Mouse (Mus musculus) thymus, postnatal 25 days (tissue): ENCODE data around the gene Rsph9.

ENCODE experiments used
- DNase-seq: peaks from one replicate; pipeline ENCODE4 v3.0.0; 2022

The Rsph9 gene

GRCm38 (mm10) chr17:46143578-46144423 lies at the start of gene Rsph9:
Gene Rsph9 (minus strand): TSS chr17:46144216.
- DNase-seq: peak; percentile 72

- DNase-seq: no peak
Observed at GRCm38 (mm10) chr17:46188829-46189228, 44.8 kb upstream of the Rsph9 start.

GRCm38 (mm10) chr17:46182273-46182672 lies 38.3 kb upstream of the Rsph9 start:
- peak; percentile 28 for DNase-seq

- DNase-seq: peak; percentile 58
Observed at GRCm38 (mm10) chr17:46170538-46170937, 26.5 kb upstream of the Rsph9 start.

GRCm38 (mm10) chr17:46168768-46169167 lies 24.8 kb upstream of the Rsph9 start:
- no peak for DNase-seq

GRCm38 (mm10) chr17:46168318-46168717 lies 24.3 kb upstream of the Rsph9 start:
- no peak for DNase-seq

GRCm38 (mm10) chr17:46167014-46167413 lies 23.0 kb upstream of the Rsph9 start:
- DNase-seq: no peak

GRCm38 (mm10) chr17:46166270-46166669 lies 22.3 kb upstream of the Rsph9 start:
- DNase-seq: no peak

GRCm38 (mm10) chr17:46165460-46165859 lies 21.4 kb upstream of the Rsph9 start:
- DNase-seq: no peak

GRCm38 (mm10) chr17:46164791-46165190 lies 20.8 kb upstream of the Rsph9 start:
- DNase-seq: no peak

- no peak for DNase-seq
Observed at GRCm38 (mm10) chr17:46164301-46164700, 20.3 kb upstream of the Rsph9 start.

- DNase-seq: peak; percentile 79
Observed at GRCm38 (mm10) chr17:46162951-46163421, 19.0 kb upstream of the Rsph9 start.

- DNase-seq: no peak
Observed at GRCm38 (mm10) chr17:46162551-46162950, 18.5 kb upstream of the Rsph9 start.

- DNase-seq: no peak
Observed at GRCm38 (mm10) chr17:46161710-46162109, 17.7 kb upstream of the Rsph9 start.

GRCm38 (mm10) chr17:46161179-46161578 lies 17.2 kb upstream of the Rsph9 start:
- no peak for DNase-seq

GRCm38 (mm10) chr17:46160686-46161085 lies 16.7 kb upstream of the Rsph9 start, which contains the start of gene Gtpbp2:
Gene Gtpbp2 (plus strand): TSS chr17:46161032.
- peak; percentile 95 for DNase-seq

GRCm38 (mm10) chr17:46160090-46160662 lies 16.2 kb upstream of the Rsph9 start:
- peak; percentile 94 for DNase-seq

GRCm38 (mm10) chr17:46159236-46159635 lies 15.2 kb upstream of the Rsph9 start:
- DNase-seq: no peak

- no peak for DNase-seq
Observed at GRCm38 (mm10) chr17:46157131-46157530, 13.1 kb upstream of the Rsph9 start.

GRCm38 (mm10) chr17:46156680-46157079 lies 12.7 kb upstream of the Rsph9 start:
- DNase-seq: no peak

- DNase-seq: no peak
Observed at GRCm38 (mm10) chr17:46154336-46154735, 10.3 kb upstream of the Rsph9 start.

GRCm38 (mm10) chr17:46152847-46153782 lies 9.1 kb upstream of the Rsph9 start, which contains the start of gene Mad2l1bp:
Gene Mad2l1bp (minus strand): TSS chr17:46153553.
- DNase-seq: peak; percentile 89

GRCm38 (mm10) chr17:46139872-46140271 lies 4.1 kb downstream of the Rsph9 start:
- no peak for DNase-seq
